Mouse (Mus musculus): ENCODE results near the gene Slc6a21. TPM values are rescaled to one million over a fixed set of nuclear protein-coding genes. Genes with fewer than 3 reads are reported as not detected.
"Not testable (repeated sequence)": the region's sequence is repeated elsewhere in the genome, so short reads cannot be mapped to it uniquely, and the experiment has no call there.

The Slc6a21 gene
- polyA plus RNA-seq (2017; shearing (Covaris generic)): under 1 TPM in 1 of 3 experiments, not detected in 2; 0.50 TPM

- ATAC-seq: peak; percentile 75
Observed at GRCm38 (mm10) chr7:45277136-45277760, at the start of gene Slc6a21. Slc6a21 (plus strand) TSS chr7:45277513.

DNA sequence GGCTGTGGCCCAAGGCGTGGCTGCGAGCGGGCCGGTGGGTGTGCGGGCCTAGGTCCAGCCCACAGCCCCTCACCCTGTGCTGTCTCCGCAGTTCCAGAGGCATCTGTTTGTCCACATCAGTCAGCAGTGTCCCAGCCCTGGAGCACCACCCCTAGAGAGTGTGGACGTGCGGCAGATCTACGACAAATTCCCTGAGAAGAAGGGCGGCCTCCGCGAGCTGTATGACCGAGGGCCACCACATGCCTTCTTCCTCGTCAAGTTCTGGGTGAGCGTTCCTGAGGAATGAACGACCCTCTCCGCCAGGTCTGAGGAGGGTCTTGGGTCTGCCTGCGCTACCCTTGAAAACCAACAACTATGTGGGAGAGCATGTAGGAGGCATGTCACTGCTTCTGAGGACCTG is 48.8 kb upstream of the Slc6a21 start:
- ATAC-seq: no peak

DNA sequence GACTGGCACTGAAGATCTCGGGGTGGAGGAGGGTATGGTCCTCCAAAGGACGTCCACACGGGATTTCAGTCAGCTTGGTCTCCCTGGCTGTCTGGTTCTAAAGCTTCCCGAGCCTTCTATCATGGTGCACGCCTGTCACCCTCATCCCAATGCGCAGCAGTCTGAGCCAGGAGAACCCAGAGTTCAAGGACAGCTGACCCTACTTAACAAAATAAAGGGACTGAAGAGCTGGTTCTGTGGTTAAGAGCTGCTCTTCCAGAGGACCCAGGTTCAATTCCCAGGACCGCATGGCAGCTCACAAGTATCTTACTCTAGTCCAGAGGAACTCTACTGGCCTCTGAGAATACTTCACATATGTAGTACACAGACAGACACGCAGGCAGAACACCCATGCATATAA is 48.3 kb upstream of the Slc6a21 start:
- no peak for ATAC-seq

DNA sequence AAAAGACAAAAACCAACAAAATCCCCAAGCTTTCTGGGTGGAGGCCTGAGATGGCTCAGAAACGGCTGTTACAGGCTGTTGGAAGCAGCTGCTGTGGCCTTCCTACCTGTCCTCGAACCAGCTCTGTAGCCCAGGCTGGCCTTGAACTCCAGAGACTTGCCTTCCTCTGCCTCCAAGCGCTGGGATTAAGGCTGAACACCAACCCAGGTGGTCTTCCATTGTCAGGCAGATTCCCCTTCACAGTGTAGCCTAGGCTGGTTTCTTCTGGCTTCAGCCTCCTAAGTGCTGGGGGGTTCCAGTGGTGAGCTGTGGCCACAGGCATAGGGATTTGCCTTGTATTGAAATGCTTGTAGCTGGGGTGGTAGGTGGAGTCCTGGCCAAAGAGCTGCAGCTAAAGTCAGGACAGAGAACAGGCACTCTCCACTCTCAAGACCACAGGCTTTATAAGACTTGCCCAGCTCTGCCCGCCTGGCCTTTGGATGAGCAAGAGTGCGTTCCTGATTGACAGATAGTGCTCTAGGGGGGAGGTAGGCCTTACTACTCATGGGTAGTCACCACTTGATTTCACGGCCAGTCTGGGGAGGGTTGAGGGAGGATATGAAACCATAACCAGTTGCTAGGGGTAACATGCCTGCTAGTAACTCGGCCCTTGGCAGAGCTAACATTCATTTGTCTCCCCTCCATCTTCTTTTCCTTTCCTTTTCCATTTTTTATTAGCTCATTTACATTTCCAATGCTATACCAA is 47.7 kb upstream of the Slc6a21 start:
- no peak for ATAC-seq

DNA sequence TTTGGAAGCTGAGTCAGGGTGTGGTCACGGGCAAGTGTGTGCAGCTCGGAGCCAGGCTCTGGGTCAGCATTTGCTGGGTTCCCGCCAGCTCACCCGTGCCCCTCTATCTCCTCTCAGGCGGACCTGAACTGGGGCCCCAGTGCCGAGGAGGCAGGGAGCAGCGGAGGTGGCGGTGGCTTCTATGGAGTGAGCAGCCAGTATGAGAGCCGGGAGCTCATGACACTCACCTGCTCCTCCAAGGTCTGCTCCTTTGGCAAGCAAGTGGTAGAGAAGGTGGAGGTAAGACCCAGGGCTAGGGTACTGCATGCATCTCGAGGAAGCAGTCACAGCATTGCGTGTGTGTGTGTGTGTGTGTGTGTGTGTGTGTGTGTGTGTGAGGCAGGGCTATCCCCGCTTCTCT is 46.1 kb upstream of the Slc6a21 start:
- no peak for ATAC-seq

- no peak for ATAC-seq
Observed at GRCm38 (mm10) chr7:45231941-45232340, 45.4 kb upstream of the Slc6a21 start.

- ATAC-seq: no peak
Observed at GRCm38 (mm10) chr7:45232716-45233465, 44.4 kb upstream of the Slc6a21 start.

DNA sequence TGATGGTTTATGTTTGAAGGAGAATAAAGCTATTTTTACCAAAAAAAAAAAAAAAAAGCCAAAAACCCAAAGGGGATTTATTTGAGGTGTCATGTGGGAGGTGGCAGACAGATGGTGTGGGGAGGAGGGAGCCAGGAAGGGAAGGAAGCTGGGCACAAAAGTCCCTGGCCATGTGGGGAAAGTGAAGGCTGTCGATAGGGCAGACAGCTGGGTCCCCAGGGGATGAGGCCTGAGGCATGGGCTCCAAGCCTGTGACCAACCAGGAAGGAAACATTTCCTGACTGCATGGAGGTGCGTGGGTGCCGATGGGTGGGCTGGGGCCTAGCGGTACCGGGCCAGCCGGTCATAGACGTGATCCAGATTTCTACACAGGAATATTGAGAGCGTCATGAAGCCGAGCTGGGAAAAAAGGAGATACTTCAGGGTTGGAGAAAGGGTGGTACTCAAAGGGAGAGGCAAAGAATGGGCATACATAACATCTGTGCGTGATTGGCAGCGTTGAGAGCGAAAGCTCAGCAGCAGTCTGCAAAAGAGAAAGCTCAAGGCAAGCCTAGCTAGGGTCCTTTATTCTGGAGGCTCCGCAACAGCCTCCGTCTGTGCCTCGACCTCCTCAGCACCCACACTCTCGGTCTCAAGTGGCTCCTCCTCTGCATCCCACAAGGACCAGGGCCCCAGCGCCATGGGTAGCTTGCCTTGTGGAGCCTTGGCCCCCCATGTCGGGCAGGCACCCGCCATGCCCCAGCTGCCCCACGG is 43.6 kb upstream of the Slc6a21 start:
- ATAC-seq: no peak

GRCm38 (mm10) chr7:45234333-45234841 is 42.9 kb upstream of the Slc6a21 start:
- no peak for ATAC-seq

DNA sequence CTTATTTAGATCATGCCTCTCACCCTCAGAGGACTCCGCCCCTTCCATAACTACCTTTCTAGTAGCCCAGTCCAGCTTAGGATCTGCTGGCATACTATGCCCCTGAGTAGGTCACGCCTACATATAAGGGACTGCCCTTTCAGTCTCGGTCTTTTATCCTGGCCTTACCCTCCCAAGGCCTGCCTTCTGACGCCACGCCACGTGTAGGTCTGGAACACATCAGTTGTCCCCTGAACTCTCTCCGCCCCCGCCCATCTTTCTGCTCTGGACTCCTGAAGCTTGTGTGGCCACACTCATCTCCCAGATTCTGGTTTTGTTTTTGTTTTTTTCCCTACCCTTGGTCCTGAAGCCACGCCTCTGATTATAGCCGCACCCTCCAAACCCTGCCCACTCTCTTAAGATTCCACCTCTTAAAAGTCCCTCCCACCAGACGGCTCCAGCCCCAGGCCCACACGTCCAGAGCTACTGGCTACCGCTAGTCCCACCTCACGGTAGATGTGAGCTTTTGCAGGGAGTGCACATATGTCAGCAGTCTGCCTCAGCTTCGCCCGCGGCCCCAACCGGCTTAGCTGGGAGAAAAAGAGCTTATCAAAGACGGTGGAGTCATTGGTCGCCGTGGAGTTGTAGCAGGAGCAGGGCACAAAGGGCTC is 42.3 kb upstream of the Slc6a21 start:
- ATAC-seq: no peak

DNA sequence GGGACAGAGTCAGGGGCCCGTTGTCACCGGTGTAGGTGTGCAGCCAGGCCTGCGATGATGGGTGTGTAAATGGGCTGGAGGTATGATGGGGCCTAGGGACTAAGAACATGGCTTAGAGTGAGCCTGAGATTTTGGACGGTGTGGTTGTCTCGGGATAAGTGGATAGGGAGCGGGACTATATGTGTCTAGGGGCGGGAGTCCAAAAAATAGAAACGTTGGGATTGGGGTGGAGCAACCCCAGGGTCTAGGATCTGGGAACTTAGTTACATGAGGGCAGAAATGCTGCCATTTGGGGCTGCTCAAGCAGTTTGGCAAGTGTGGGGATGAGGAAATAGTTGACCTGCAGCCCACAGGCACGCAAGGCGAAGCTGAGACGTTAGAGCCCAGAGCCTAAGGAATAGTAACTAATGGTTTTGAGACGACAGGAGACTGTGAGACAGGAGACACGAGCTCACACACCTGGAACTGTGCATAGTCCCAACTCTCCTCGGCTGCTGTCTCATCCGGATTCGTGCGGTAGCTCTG is 41.6 kb upstream of the Slc6a21 start:
- no peak for ATAC-seq

DNA sequence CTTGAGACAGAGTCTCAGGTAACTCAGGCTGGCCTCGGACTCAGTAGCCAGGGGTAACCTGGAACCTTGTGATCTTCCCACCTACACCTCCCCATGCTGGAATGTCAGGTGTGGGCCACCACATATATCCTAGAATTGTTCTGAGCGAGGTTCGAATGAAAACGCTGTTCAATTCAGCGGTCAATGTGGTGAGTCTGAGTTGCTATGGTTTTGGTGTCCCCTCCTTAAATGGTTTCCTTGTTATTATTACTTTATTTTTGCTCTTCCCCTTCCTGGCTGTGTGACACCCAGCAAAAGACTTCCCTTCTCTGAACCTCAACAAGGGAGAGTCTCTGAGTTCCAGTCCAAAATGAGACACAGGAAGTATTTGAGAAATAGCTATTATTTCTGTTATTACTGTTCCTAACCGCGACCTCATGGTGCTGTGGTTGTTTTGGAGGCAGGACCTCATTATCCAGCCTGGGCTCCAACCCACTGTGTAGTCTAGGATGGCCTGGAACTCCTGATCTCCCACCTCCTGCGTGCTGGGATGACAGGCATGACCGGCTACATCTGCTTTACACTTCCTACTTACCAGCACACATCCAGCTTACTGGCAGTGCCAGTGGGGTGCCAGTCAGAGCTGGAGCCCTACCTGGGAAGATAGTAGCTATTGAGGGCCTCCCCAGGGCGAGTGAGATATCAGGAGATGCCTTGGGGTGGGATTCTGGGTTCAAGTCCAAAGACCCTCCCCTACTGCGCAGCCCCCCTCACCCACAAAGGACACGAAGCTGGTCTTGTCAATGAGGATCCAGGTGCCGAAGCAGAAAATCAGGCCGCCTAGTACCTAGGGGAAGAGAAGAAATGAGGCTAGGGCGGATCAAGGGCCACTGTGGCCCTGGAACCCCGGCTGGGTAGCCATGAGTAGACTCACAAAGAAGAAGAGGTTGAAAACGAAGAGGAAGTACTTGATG is 39.3 kb upstream of the Slc6a21 start:
- ATAC-seq: peak; percentile 2

DNA sequence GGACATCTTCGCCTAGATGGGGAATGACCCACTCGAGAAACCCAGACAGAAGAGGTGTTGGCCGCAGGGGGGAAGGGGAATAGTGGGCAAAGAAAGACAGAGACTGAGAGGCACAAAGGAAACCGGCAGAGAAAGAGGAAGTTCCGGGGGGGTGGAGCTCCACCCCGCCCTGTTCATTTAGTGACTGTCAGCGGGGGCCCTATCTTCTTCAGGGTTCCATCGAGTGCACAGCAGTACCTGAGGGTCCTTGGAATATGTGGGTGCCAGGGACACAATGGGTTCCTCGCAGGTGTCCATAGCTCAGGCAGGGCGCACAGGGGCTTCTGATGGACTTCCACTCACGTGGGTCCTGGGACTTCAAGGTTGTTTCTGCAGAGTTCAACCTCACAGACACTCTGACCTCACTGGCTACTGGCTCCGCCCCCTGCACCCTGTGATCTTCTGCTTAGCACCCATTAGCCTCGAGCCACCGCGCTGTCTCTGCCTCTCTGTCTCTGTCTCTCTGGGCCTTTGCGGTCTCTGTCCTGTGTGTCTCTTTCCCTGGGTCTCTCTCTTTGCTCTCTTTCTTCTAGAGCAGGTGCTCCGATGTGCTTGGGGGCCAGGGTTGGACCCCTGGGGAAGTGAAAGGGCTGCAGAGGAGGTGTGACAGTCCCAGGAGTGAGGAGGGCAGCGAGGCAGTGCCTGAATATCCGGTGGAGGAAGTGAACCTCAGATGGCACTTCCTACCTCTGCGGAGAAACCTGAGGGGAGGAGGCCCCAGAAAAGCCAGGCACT is 38.4 kb upstream of the Slc6a21 start, which contains the start of gene Cd37:
TSS of gene Cd37 (minus strand) at position 393 of the 774 bp plus-strand sequence.
- ATAC-seq: peak; percentile 94

- no peak for ATAC-seq
Observed at GRCm38 (mm10) chr7:45240109-45240508, 37.2 kb upstream of the Slc6a21 start.

DNA sequence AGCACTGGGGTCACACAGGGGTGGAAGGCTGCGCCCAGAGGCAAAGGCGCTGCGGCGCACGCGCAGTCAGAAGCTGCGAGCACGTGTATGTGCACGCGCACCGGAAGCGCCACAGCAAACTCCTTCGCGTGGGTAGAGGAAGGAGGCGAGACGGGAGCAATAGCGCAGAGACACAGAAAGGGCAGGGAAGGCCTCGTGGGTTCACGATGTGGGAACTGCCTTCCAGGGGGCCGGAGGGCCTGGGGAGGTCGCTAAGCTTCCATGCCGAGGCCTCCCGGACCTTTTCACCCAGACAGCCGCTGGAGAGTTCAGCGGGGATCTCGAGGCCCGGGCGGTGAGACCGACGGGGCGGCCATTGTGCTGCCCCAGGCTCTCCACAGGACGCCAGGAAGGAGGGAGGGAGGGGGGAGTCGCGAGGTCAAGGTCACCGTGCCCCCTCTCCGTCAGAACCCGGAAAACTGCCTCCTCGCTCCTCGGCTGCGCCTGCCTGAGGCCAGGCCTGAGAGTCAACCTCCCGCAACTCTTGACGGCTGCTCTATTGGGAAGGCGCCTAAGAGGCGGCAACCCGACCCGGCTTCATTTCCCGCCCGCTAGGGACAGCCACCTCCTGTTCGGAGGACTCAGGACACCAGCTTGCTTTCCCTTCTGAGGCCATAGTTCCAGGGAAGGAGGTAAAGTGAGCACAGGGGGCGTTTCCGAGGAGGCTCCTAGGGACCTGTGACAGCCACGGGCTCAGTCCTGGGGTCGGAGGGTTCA is 36.5 kb upstream of the Slc6a21 start, which contains the start of gene Slc6a16:
TSS of gene Slc6a16 (plus strand) at position 453 of the 756 bp plus-strand sequence.
- ATAC-seq: no peak

DNA sequence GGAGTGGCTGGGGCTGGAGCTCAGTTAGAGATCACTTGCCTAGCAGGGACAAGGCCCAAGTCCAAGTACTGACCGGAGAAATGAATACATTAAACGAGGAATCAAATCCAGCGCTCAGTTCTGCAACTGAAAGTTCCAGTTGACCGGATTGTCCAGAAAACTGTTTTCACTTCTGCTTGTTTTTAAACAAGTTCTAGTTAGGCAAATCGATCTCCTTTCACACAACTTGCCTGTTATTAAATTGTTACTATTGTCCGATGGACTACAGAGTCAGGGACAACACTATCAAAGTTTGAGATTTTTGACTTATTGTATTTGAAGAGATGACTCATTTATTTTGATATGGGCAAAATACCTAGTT is 35.9 kb upstream of the Slc6a21 start:
- no peak for ATAC-seq

DNA sequence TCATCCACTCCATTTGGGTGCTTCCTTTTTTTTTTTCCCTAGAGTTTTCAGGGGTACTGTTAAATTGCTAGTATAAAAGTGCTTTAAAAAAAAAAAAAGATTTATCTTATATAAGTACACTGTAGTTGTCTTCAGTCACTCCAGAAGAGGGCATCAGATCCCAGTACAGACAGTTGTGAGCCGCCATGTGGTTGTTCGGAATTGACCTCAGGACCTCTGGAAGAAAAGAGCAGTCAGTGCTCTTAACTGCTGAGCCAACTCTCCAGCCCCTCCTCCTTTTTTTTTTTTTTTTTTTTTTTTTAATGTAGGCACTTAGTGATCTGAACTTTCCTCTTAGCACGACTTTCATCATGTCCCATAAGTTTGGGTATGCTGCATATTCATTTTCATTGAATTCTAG is 29.6 kb upstream of the Slc6a21 start:
- no peak for ATAC-seq

- no peak for ATAC-seq
Observed at GRCm38 (mm10) chr7:45253806-45254205, 23.5 kb upstream of the Slc6a21 start.

DNA sequence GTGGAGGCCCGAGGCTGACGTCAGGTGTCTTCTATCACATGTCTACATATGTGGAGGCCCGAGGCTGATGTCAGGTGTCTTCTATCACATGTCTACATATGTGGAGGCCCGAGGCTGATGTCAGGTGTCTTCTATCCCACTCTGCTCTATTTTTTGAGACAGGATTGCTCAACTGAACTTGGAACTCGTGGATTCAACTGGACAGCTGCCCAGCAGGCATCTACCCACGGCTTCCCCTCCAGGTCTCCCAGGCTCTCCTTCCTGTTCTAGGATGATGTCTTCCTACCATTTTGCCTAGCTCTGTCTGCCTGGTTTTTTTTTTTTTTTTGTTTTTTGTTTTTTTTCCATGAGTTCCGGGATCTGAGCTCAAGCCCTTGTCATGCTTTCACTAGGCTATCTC is 21.5 kb upstream of the Slc6a21 start:
- not testable (repeated sequence) for ATAC-seq
